Mouse (Mus musculus): ENCODE results near the gene Vti1a.

Vti1a gene

DNA sequence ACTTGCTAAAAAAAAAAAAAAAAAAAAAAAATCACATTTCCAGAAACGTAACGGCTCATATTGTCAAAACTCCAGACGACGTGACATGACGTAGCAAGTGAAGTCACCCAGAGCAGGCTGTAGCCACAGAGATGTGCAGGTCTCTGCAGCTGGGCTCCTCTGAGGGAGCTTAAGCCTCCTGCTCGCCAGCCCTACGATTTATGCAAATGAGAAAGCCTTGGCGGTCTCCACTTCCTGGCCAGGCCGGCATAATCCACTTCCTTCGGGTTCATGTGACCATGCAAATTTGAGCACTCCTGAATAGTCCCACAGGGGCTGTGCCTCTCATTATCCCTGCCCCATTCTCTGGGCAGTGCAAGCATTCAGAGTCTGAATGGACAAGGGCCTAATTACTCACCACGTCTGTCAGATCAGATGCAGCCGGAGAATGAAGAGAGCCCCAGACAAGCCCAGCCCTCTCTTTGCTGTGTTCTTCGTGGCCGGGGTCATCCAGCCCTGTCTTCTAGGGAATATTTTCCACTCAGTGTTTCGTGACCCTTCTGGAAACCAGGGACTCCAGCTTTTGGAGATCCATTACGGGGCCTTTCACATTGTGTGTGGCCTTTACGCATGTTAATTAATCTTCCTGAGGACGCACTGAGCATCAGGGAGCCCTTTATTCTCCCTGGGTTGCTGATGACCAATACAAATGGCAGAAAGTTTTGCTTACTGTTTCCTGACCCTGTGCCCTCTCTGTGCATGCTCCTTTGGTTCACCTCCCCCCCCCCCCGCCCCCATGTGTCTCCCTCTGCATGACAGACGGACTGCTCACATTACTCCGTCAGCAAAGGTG, 240.3 kb downstream of the Vti1a start:
- DNase-seq (ENCODE audit: low read depth, low spot score) = peak; percentile 55

DNA sequence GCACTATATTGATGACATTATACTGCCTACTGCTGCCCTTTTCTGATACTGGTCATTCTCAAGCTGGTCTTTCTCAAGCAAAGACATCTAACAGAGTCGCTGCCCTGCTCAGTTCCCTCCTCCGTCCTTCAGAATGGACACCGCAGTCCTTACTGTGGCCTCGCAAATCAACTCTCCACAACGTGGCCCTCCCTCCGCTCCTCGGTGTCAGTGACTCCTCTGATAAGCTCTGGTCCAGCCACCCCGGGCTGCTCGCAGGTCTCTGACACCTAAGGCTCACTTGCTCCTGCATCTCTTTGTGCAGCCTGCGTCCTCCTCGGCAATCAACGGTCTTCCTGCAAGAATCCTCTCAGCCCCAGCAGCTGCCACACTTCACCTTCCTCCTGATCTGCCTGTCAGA, 243.2 kb downstream of the Vti1a start:
- no peak for DNase-seq (ENCODE audit: low read depth, low spot score)

DNA sequence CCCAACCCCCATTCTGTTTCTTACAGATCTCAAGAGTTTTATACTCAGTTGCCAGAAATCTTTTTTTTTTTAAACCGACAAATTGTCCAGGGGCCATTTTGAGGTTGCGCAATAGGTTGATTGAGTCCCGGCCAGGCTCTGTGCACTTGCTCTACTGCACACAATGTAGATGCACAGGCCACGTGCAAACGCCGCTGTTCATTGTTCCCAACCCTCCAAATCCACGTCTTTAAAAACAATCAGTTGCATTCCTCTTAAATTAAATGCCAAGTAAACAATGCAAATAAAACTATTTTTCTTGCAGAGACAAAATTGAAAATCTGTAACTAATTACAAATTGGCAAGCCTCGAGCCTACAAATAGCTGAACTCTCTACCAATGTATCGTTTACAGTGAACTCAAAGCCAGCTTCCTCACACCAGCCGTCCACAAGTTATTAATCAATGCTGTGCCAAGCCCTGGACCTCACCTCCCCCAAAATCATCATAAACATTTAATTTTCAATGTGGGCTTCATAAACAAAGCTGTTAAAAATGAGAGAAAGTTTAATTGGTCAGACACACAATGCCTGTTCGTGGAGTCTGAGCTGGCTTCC, 244.1 kb downstream of the Vti1a start:
- no peak for DNase-seq (ENCODE audit: low read depth, low spot score)

DNA sequence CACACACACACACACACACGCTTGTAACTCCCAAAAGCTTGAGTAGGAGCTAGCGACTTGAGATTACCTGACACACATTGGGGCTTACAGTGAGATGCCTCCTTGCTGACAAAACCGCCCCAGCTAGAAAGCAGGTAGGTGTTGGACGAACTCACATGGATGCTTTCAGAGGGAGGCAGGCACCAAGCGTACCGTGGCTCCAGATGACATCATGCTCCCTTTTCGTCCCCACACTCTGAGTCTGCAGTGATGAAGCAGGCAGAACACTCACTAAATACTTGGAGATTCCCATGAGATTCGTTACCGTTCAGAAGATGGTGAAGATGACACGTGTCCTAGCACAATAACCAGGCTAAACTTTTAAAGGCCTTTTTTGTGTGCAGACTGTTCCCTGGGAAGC, 245.4 kb downstream of the Vti1a start:
- DNase-seq (ENCODE audit: low read depth, low spot score) = peak; percentile 52

DNA sequence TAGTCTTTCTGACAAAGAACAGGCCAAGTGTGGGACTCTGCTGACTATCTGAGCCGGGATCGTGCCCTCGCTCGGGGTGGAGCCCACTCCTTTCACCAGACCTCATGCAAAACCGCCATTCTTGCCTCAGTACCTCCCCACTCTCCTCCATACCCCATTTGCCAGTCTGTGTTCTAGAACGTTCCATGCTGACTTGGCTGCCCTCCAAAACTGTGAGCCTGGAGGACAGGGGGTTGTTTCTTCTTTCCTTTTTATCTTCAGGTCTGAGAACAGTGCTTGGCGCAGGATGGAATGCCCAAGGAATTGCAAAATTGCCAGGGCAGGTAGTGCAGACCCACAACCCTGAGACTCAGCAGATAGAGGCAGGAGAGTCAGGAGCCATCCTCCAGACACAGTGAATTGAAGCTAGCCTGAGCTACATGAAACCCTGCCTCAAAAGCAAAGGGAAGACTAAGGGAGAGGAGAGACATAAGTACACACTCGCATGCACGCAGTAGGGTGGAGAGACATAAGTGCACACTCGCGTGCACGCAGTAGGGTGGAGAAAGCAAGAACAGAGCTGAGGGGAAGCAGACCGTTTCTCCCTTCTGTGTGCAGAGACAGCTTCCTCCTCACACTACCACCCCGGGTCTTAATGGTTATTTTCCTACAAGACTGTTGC, 246.5 kb downstream of the Vti1a start:
- no peak for DNase-seq (ENCODE audit: low read depth, low spot score)

DNA sequence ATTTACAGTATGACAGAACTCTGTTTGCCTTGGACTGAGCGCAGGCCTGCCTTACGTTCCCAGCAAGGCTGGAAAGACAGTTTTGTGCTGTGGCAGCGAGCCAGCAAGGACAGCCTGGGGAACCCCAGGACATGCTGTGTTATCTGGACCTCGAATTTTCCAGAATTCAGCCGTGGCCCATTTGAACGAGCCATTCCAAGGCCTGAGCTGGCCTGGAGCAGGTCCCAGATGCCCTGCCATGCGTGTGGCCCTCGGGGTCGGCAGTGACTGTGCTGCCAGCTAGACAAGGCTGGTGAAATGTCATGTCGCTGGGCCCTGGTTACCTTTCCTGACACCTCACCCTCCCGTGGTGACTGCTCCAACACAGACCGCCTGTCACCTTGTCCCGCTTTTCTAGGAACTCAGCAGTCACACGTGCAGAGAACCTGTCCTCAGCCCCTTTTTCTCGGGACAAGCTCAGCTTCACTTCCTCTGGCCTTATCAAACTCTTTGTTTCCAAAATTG, 247.1 kb downstream of the Vti1a start:
- DNase-seq (ENCODE audit: low read depth, low spot score) = peak; percentile 88

DNA sequence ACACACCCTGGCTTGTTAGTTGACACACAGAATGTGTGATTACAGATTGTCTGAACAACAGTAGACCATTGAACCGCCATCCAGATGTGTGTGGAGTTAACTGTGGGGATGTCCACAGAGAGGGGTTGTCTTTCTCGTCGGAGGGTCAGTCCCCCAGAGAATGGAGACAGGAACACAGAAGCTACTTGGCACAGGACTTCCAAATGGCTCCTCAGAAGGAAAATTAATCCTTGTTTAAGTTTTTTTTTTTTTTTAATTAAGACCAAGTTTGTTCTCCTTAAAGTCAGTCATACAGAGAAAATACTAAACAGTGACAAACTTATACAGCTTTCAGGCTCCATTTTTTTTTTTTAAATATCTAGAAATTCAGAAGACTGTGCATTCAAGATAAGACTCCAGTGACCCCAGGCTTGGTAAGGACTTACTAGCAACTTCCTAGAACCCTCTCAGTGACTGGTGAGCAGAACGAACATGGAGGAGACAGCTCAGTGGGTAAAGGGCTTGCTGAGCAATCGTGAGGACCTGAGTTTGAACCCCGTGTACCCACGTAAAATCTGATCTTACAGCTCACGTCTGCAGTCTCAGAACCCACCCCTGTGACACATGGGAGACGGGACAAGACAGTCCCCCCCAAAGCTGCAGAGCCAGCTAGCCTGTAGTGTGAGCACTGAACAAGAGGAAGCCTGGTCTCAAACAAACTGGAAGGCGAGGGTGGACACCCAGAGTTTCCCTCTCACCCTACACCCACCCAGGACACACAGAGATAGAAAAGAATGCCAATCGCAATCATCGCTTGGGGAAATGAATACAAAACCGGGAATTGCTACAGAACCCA, 248.2 kb downstream of the Vti1a start:
- DNase-seq (ENCODE audit: low read depth, low spot score) = no peak

DNA sequence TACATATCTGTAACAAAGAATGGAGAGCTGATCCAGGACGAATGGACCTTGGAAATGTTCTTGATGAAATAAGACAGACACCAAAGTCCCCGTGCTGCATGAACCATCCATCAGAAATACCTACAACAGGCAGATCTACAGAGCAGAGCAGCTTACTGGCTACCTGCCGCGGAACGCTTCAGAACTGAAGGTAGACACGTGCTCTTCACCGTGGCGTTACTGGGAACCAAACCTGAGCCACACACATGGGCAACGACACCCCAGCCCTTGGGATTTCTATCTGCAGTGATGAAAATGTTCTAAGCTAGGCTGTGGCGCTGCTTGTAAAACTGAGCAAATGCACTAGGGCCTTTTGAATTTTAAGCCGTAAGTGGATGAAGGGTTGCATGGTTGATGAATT, 249.0 kb downstream of the Vti1a start:
- DNase-seq (ENCODE audit: low read depth, low spot score) = no peak

DNA sequence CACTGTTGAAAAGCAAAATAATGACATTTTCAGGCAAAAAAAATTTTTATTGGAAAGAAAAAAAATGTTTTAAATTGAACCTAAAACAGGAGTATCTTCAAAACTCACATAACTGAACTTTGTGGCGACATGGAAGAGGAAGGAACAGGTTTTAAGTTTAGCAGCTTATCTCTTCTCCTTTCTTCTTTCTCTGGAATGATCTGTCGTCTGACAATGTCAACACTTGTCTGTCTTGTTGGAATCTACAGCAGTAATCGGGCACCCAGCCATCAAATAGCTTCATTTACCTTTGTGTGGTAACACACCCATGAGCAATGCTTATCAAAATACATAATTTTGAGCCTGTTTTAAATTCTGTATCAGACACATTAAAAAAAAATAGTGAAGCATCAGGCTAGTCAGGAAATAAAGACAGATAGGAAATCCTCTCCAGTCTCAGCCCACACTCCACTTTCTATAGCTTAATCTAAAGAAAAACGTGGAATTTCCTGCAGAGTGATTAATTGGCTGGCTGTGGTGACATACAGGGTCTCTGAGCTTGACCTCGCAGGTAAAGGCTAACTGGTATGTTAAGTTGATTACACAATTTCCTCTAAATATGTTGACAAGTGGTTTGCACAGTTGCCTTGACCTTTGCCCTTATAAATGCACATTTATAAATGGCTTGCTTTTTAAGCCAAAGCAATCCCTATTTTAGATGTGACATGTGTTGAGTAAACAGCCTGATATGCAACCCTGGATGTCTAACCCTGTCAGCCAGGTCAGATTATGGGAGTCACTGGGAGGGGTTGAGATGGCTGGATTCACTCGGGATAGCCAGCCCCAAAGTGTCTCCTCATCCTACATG, 249.7 kb downstream of the Vti1a start:
- DNase-seq (ENCODE audit: low read depth, low spot score) = no peak

DNA sequence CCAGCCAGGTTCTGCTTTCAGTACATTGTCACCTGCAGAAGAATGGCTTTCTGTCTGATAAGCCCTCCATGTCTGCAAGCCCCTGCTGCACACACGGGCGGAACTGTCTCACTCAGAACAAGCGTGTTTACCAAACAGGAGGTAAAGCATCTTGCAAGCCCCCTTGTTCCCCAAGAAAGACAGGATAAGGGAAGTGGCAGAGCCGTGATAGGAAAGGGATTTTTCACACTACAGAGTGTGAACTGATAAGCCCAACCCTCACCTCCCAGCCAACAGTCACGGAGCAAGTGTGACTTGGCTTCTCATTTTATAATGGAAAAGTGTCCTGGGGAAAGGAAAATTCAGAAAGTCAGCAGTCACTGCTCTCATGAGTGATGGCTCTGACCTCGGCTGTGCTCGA, 253.0 kb downstream of the Vti1a start:
- DNase-seq (ENCODE audit: low read depth, low spot score) = no peak

DNA sequence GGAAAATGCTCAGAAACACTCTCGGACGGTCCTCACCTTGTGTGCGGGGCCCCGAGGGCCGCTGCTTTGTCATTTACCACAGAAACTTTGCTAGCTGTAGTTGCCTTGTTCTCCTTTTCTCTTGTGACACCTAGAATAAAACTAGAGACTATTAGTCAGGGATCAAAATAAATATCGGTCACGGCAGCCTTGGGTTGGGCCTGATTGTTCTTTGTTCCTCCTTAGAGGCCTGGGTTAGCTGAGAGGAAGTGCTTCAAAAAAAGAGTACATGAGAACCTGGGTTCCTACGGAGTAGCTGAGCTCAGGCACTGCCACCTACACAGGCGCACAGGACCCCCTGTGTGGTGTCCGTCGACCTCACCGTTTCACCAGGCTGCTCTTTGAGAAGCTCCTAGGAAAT, 253.8 kb downstream of the Vti1a start:
- DNase-seq (ENCODE audit: low read depth, low spot score) = no peak

DNA sequence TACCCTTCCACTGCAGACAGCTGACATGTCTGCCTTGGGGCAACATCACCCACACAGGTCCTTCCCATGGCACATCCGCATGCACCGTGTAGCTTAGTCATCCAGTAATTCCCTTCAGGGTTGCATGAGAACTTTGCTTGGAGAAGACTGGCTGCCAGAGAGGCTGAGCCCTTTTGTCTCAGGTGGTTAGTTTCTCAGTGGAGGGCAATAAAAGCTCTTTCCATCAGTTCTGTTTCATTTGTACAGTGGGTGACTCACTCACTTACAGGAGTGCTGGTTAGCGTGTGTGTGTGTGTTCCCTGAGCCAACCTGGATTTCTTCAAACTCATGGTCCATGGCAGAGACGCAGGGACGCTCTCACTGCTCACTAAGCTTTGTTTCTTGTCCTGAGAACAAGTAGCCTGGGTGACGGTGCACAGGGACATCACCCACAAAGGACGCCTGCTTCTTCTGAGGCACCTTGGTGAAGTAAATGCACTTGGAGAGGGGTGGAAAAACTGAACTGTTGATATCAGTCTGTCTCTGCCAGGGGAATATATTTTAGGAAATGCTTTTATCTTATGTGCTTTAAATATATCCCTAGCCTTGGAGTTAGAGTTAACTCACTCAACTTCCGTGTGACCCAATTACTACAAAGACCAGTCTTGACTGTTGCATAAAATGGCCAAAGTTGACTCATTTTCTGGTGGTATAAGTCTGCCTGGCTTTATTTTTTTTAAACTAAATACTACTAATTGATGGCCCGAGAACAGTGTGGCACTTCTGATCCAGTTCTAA, 254.6 kb downstream of the Vti1a start:
- peak; percentile 45 for DNase-seq (ENCODE audit: low read depth, low spot score)

DNA sequence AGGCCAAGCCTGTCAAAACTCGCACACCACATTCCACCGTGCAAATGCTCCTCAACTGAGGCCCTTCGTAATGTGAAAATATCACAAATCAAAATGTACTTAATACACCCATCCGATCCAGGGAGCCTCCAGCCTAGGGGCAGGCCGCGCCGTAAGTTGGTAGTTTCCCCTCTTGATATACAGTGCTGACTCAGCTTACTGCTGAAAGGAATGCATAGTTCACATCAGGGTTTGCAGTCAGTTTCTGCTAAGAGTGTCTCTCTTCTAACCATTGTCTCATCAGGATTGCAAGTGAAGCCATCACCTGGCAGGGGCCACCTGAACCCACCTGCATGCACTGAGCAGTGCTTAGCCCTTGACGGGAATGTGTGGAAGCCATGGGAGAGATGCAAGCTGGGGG, 255.4 kb downstream of the Vti1a start:
- DNase-seq (ENCODE audit: low read depth, low spot score) = no peak

DNA sequence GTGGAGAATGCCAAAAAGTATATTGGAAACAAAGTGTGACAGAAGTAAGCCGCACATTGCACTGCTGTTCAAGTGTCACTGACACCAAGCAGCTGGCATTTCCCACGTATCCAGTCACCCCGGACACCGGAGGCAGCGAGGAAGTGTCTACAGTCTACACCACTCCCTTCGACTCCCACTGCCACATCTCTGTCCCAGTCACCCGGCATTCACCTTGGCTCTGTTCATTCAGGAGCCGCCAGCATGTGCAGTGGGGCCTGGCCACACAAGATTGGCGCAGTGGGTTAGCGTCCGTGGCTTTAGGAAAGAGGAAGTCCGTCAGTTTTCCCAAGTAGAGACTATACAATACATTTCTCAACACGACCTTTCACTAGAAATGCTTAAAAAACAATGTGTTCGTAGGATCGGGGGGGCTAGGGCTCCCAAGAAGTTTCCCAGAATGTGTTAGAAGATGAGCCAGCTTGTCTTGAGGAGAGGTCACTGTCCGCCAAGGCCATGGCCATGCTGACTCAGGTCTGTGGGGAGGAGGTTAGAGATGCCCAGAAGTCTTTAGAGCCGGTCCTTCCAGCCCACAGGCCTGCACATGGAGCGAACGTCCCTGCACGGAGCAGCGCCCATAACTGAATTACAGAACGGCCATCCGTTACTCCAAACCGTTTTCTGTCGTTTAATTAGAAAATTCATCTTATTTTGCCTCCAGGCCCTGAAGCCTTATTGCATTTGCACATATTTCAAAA, 261.4 kb downstream of the Vti1a start:
- DNase-seq (ENCODE audit: low read depth, low spot score) = no peak

DNA sequence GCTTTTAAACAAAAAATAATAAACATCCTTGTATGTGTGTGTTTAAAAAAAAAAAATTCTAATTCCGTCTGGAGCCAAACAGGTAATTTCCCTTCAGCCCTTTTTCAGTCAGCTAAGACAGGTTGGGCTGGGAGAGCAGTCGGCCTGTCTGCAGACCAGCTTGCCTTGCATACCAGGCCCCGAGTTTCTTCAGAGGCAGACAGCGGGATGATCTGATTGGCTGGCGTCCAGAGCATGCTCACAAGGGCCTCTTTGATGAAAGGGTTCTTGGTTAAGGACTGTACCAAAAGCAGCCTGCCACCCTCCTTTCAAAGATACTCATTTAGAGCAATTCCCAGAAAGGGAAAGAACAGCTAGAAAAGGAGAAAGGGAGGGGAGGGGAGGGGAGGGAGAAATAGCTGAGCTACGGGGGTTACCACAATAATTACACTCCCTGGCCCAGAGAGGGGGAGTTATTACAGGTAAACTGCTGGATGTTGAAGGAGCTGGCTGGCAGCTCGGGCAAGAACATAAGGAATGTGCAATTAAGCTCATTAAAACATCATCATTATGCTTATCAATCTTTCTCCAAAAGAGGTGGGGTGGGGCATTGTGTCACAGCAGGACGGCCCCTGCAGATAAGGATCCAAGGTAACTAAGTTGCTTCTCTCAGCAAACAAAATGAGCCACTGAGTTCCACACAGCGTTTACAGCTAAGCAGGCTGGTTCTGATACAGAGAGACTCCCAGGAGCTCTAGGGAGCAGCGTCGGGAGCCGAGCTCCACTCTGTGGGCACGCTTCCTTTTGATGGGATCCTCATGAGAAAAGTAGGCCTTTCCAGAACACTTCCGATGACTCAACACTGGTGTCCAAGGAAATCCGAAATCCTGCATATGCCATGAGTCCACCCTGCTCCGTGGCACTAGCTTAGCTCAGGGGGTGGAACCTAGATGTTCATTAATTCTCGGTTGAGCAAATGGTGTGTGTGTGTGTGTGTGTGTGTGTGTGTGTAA, 262.3 kb downstream of the Vti1a start:
- DNase-seq (ENCODE audit: low read depth, low spot score) = peak; percentile 87

DNA sequence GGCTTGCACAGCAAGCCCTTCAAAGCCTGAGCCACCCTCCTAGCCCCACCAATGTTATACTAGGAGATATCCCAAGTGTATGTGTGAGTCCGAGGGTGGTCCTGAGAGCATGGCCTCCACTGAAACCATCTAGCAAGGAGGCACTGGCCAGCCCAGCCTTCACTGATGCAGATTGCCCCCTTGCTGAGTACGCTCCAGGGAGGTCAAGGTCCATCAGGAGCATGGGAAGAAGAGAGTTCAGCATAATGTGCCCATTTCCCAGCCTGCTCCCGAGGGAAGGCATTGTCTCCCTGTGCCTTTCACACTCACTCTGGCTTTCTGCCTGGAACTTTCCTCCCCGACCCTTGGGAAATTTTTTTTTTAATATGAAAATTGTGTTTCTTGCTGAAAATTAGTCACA, 263.2 kb downstream of the Vti1a start:
- DNase-seq (ENCODE audit: low read depth, low spot score) = no peak

DNA sequence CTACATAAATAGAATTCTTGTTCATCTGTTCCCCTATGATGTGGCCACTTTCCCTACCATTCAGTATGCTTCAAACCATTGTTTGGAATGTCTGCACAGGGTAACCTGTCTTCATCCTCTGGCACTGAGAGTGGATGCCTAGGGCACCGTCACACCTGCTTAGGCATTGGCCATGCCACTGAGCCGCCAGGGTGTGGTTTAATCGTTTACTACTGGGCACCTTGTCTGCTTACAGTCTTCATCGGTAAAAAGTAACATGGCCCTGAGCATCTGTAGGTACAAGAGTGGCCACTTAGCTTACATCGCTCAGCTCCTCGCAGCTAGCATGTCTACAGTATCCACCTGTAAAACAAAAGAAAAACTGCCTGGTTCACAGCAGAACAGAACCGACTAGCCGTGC, 264.1 kb downstream of the Vti1a start:
- DNase-seq (ENCODE audit: low read depth, low spot score) = no peak

DNA sequence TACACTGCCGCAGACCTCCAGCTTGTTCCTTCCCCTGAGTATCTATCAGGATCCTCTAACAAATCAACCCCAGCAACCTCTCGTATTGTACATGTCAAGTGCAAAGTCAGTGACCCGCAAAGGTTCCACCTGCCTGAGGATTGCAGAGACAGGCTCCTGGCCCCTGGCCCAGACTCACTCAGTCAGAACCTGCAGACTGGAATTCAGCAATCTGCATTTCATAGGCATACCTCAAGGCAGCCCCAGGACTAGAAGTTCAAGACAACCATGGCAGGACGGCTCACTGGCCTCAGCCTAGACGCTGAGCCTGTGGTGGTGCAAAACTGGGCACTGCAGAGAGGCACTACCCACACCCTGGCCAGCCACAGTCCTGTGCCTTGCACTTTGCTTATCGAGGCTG, 264.6 kb downstream of the Vti1a start:
- DNase-seq (ENCODE audit: low read depth, low spot score) = no peak

Measured in brain, adult 2 months (tissue).